Mouse (Mus musculus) brain, embryonic 14.5 days (tissue): ENCODE results near the gene Setmar.

Experiments
- CTCF ChIP-seq: fragments of 200-500 bp; IDR thresholded peaks from 2 replicates; pipeline ENCODE4 v1.5.1; 2012; ENCODE audit warnings: inconsistent platforms, mild to moderate bottlenecking, moderate library complexity, borderline replicate concordance; ENCODE audit not compliant: insufficient read depth, insufficient read length; ENCODE audit errors: extremely low read depth
- POLR2A ChIP-seq: fragments of 200-500 bp; IDR thresholded peaks from 2 replicates; pipeline ENCODE4 v1.6.1; 2012; ENCODE audit warnings: mild to moderate bottlenecking, inconsistent platforms, borderline replicate concordance; ENCODE audit not compliant: poor library complexity, insufficient read depth, insufficient read length, severe bottlenecking; ENCODE audit errors: extremely low read depth

DNA sequence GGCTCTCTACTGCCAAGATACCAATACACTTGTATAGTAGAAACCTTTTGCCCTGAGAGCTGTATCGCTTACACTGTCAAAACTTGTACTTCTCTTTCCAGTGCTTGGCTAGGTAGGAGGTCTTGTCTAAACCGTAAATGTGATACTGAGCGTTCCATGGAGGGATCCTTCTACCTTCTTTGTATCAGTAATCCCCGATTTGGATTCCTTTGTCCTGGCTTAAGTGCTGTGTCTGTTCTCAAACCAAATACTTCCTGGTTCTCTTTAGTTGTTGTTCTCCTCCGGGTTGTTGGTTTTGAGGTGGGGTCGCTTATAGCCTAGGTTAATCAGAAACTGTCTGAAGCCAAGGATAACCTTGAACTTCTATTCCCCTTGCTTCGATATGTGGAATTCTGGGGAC lies 6.1 kb downstream of the Setmar start:
- TF ChIP-seq CTCF (no peak), POLR2A (no peak)
